ENCODE assay signal across 27 mouse cellular contexts in genomic region chr7:138209769-138210168, GRCm38 (mm10).
DNase-seq lines count a peak whose midpoint lies in the region; ATAC-seq lines count a peak whose summit lies in the region.
"Had no signal": no experiment of that assay in that cellular context is flagged by ENCODE, and none has a peak within 500 bp of the region (broad histone marks: within the 10 kb centered on the region; RNA-seq: fewer than 3 reads in every experiment).

No protein-coding gene starts in this region.

- H3K36me3 ChIP-seq in heart, embryonic 15.5 days, result no peaks in the 10 kb centered on the region
- H3K36me3 ChIP-seq in liver, embryonic 11.5 days (ENCODE audit: control insufficient read depth, insufficient read depth, low read length), result no peaks in the 10 kb centered on the region
- no peaks in the 10 kb centered on the region for H3K36me3 ChIP-seq in kidney, embryonic 14.5 days (ENCODE audit: control insufficient read depth, insufficient read depth, low read length)
- H3K36me3 ChIP-seq: hindbrain, embryonic 15.5 days; limb, embryonic 15.5 days; neural tube, embryonic 12.5 days; stomach, embryonic 15.5 days had no signal

- intact Hi-C loops in heart, postnatal 14 days (cut with DNase I), result no loop called here
- intact Hi-C loops in left cerebral cortex, postnatal 14 days (cut with DNase I), result no loop called here

- peak overlapping the region; percentile 50 for H3K4me2 ChIP-seq in heart, embryonic 15.5 days
- no peak overlapping the region for H3K4me2 ChIP-seq in liver, embryonic 11.5 days
- no peak overlapping the region for H3K4me2 ChIP-seq in kidney, embryonic 14.5 days (replicated peaks; ENCODE audit: low read depth, low read length)
- H3K4me2 ChIP-seq: hindbrain, embryonic 15.5 days; limb, embryonic 15.5 days; neural tube, embryonic 12.5 days; stomach, embryonic 15.5 days had no signal

- no peaks in the 10 kb centered on the region for H3K27me3 ChIP-seq in heart, embryonic 15.5 days
- no peaks in the 10 kb centered on the region for H3K27me3 ChIP-seq in liver, embryonic 11.5 days (replicated peaks; ENCODE audit: control insufficient read depth, insufficient read depth, low read length)
- no peaks in the 10 kb centered on the region for H3K27me3 ChIP-seq in kidney, embryonic 14.5 days (ENCODE audit: control insufficient read depth, insufficient read depth, low read length)
- H3K27me3 ChIP-seq: hindbrain, embryonic 15.5 days; limb, embryonic 15.5 days; megakaryocyte, embryonic 14.5 days; neural tube, embryonic 12.5 days; stomach, embryonic 15.5 days had no signal

- 0 out of 2 replicates have a peak overlapping the region, but pooled peaks have one; percentile 41 for H3K27ac ChIP-seq in heart, embryonic 15.5 days
- no peak overlapping the region for H3K27ac ChIP-seq in liver, embryonic 11.5 days (ENCODE audit: low read depth, low read length)
- H3K27ac ChIP-seq in kidney, embryonic 14.5 days (ENCODE audit: low read depth, low read length), result no peak overlapping the region
- H3K27ac ChIP-seq: hindbrain, embryonic 15.5 days; left cerebral cortex, adult 2 months; limb, embryonic 15.5 days; neural tube, embryonic 12.5 days; stomach, embryonic 15.5 days had no signal

- H3K9me3 ChIP-seq in heart, embryonic 15.5 days (replicated peaks), result no peaks in the 10 kb centered on the region
- no peaks in the 10 kb centered on the region for H3K9me3 ChIP-seq in liver, embryonic 11.5 days (ENCODE audit: control insufficient read depth, low read length)
- no peaks in the 10 kb centered on the region for H3K9me3 ChIP-seq in kidney, embryonic 14.5 days (ENCODE audit: control insufficient read depth, low read length)
- H3K9me3 ChIP-seq: hindbrain, embryonic 15.5 days; limb, embryonic 15.5 days; megakaryocyte, embryonic 14.5 days; neural tube, embryonic 12.5 days; stomach, embryonic 15.5 days had no signal

- DNase-seq in embryo, embryonic 9.5 days (ENCODE audit: extremely low spot score), result peak; percentile 24
- no peak for DNase-seq in embryo, embryonic 11 days
- DNase-seq in heart, postnatal 14 days, result no peak
- DNase-seq in MN1 (ENCODE audit: low spot score), result peak; percentile 64
- DNase-seq in liver, embryonic 11.5 days (ENCODE audit: low spot score), result no peak
- DNase-seq in left cerebral cortex, postnatal 14 days (ENCODE audit: low spot score in 2 of 2), result no peak
- DNase-seq: adrenal gland, postnatal 25 days; cerebellum, adult 9-10 months; gastrocnemius, postnatal 10 days; kidney, adult 2 months; kidney, postnatal 10 days; left cerebral cortex, postnatal 4 days; lung, adult 18-20 months; lung, postnatal 10 days; midbrain, embryonic 14.5 days; retina, postnatal 1 day; right cerebral cortex, postnatal 4 days; thymus, postnatal 25 days had no signal

- peak overlapping the region; percentile 6 for H3K4me3 ChIP-seq in heart, embryonic 15.5 days
- H3K4me3 ChIP-seq in liver, embryonic 11.5 days (ENCODE audit: low read depth, low read length), result no peak overlapping the region
- H3K4me3 ChIP-seq in kidney, embryonic 14.5 days (ENCODE audit: low read length), result no peak overlapping the region
- H3K4me3 ChIP-seq: hindbrain, embryonic 15.5 days; left cerebral cortex, adult 2 months; limb, embryonic 15.5 days; megakaryocyte, embryonic 14.5 days; neural tube, embryonic 12.5 days; stomach, embryonic 15.5 days had no signal

- H3K9ac ChIP-seq in heart, embryonic 15.5 days, result no peak overlapping the region
- no peak overlapping the region for H3K9ac ChIP-seq in liver, embryonic 11.5 days (ENCODE audit: low read depth, low read length)
- H3K9ac ChIP-seq in kidney, embryonic 14.5 days (ENCODE audit: low read depth, low read length), result no peak overlapping the region
- H3K9ac ChIP-seq: hindbrain, embryonic 15.5 days; limb, embryonic 15.5 days; neural tube, embryonic 12.5 days; stomach, embryonic 15.5 days had no signal

- H3K4me1 ChIP-seq in heart, embryonic 15.5 days (replicated peaks), result peaks cover 20% of the 10 kb centered on the region
- no peaks in the 10 kb centered on the region for H3K4me1 ChIP-seq in liver, embryonic 11.5 days (replicated peaks; ENCODE audit: control insufficient read depth, insufficient read depth, low read length)
- H3K4me1 ChIP-seq in kidney, embryonic 14.5 days (ENCODE audit: control insufficient read depth, insufficient read depth, low read length), result no peaks in the 10 kb centered on the region
- H3K4me1 ChIP-seq: hindbrain, embryonic 15.5 days; limb, embryonic 15.5 days; stomach, embryonic 15.5 days had no signal

- ATAC-seq in heart, embryonic 15.5 days (replicated peaks; ENCODE audit: insufficient number of reproducible peaks, insufficient read depth, low FRiP score, low read depth), result peak; percentile 75
- ATAC-seq in liver, embryonic 11.5 days (replicated peaks; ENCODE audit: low FRiP score), result peak; percentile 66
- ATAC-seq in kidney, embryonic 14.5 days (ENCODE audit: low FRiP score, low TSS enrichment), result no peak
- ATAC-seq: forebrain, embryonic 16.5 days had no signal

- 14% methylated on average over 5 of the region's 5 CpGs for WGBS in heart, embryonic 15.5 days
- 23% methylated on average over 5 of the region's 5 CpGs for WGBS in liver, embryonic 11.5 days
- 66% methylated on average over 5 of the region's 5 CpGs for WGBS in kidney, embryonic 14.5 days

Comparison
In these comparisons a context has a peak if more than half of its experiments do, and no peak if none do; other contexts are left out.
1. DNase-seq: peak in embryo, embryonic 9.5 days (single experiment) and MN1 (single experiment); none in embryo, embryonic 11 days (single experiment), heart, postnatal 14 days (0 of 2), liver, embryonic 11.5 days (single experiment) and left cerebral cortex, postnatal 14 days (0 of 2).